Mouse (Mus musculus): ENCODE results near the gene 4921517D22Rik. TPM values are rescaled to one million over a fixed set of nuclear protein-coding genes. Genes with fewer than 3 reads are reported as not detected.
"Not testable (repeated sequence)": the region's sequence is repeated elsewhere in the genome, so short reads cannot be mapped to it uniquely, and the experiment has no call there.

The 4921517D22Rik gene
- total RNA-seq (2021), result not detected

GRCm38 (mm10) chr13:59694008-59694407 lies at the start of gene 4921517D22Rik:
Gene 4921517D22Rik, minus strand, starts transcription at chr13:59694108.
- DNase-seq (ENCODE audit: low spot score), result no peak
- intact Hi-C loops (cut with DNase I), result loop anchor here (5.0 kb wide), 1 partner anchor 33 kb away; no protein-coding TSS in a partner anchor

DNA sequence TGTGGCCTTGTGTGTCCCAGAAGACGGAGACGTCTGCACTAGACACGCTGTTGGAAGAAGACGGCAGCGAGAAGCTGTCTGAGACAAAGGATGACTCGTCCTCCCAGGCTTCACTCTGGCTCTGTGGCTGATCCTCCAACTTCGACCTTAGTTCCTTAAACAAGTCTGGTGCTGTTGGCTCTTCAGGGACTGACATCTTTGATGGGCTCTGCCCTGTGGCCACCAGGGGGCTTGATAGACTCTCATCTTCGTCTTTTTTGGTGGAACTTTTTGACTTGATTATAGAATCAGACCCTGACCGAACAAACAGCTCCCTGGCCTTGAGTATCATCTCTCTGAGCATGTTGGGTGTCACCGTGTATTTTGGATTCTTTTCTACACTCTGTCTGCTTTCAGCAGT lies 47.8 kb upstream of the 4921517D22Rik start:
- intact Hi-C loops (cut with DNase I), result no loop called here
- no peak for DNase-seq (ENCODE audit: low spot score)

GRCm38 (mm10) chr13:59741096-59741495 lies 47.2 kb upstream of the 4921517D22Rik start:
- intact Hi-C loops (cut with DNase I), result no loop called here
- DNase-seq (ENCODE audit: low spot score), result peak; percentile 22

DNA sequence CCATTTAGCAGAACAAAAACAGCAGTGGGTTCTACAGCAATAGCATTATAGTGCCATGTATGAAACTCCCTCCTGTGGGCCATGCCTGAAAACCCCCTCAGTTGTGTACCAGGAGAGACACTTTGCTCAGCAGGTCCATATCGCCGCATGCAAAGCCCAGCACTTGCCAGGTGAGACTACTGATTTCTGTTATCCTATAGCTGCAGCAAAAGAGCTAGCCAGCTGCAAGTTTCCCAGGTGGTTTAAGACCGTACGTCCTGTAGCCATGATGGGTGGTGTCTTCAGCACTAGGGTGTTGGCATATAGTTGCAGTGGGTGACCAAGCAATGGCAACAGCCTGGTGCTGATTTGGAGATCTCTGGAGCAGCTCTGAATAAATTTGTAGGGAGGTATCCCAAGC lies 45.5 kb upstream of the 4921517D22Rik start:
- no peak for DNase-seq (ENCODE audit: low spot score)
- intact Hi-C loops (cut with DNase I), result loop anchor here (10.0 kb wide), 1 partner anchor 1105 kb away; no protein-coding TSS in a partner anchor

DNA sequence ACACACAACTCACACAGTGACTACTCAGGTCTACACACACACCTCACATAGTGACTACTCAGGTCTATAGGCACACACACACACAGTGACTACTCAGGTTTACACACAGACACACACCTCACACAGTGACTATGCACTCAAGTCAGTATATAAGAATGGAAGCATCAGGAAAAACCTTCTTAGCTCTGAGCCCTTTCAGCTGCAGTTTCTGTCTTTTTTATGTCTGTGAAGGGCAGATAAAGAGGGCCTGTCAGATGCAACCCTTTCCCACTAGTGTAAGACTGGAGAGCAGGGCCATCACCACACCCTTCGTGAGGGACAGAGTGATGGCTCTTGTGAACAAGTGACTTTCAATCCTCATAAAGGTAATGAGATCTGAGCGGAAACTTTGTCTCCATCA lies 44.5 kb upstream of the 4921517D22Rik start:
- intact Hi-C loops (cut with DNase I), result loop anchor here (10.0 kb wide), 1 partner anchor 1104 kb away; no protein-coding TSS in a partner anchor
- DNase-seq (ENCODE audit: low spot score), result no peak

DNA sequence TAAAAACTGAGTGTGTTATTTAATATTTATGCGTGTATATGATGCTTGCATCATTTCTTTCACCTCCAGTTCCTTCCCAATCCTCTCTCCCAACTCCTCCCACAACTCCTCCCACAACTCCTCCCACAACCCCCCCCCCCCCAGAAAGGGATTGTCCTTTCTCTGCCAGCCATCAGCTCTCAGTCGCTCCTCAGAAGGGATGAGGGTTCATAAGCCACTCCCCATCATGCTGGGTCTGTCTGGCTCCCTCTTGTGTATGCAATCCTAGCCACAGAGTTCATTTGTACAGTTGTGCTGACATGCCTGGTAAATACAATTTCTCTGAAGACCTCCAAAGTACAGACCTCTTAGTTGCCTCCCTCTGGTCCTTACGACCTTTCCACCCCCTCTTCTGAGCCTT lies 41.3 kb upstream of the 4921517D22Rik start:
- intact Hi-C loops (cut with DNase I), result loop anchor here (10.0 kb wide), 1 partner anchor 1100 kb away; no protein-coding TSS in a partner anchor
- DNase-seq (ENCODE audit: low spot score), result no peak

DNA sequence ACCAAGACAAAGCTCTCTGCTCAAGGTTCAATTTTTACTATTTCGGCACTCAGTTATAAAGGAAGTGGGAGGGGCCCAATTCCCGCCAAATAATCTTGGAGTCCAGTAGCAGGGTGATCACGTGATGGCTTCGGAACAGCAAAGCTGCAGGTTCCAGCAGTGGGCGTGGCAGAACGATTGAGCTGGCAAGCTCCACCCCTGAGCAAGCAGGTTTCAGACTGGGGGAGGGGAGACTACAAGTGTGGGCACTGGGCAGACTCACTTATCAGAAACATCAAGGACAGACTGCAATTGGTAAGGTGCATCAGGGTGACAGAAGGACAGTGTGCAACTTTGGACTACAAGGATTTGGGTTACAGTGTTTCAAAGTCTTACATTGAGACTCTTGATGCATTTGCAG lies 40.4 kb upstream of the 4921517D22Rik start:
- not testable (repeated sequence) for DNase-seq (ENCODE audit: low spot score)
- intact Hi-C loops (cut with DNase I), result loop anchor here (10.0 kb wide), 1 partner anchor 1100 kb away; no protein-coding TSS in a partner anchor

DNA sequence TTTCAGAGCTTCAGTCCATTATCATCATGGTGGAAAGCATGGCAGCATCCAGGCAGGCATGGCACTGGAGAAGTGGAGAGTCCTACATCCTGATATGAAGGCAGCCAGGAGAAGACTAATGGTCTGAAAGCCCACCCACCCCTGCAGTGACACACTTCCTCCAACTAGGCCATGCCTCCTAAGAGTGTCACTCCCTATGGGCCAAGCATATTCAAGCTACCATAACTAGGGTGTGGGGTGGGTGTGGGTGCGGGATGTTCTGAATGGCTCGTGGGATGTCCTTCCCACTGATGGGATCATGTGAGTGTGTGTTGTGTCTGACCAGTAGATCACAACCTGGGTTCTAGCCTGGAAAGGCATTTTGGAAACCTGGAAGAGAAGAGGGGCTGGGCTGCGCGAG lies 40.0 kb upstream of the 4921517D22Rik start:
- intact Hi-C loops (cut with DNase I), result loop anchor here (10.0 kb wide), 1 partner anchor 1099 kb away; no protein-coding TSS in a partner anchor
- DNase-seq (ENCODE audit: low spot score), result no peak

DNA sequence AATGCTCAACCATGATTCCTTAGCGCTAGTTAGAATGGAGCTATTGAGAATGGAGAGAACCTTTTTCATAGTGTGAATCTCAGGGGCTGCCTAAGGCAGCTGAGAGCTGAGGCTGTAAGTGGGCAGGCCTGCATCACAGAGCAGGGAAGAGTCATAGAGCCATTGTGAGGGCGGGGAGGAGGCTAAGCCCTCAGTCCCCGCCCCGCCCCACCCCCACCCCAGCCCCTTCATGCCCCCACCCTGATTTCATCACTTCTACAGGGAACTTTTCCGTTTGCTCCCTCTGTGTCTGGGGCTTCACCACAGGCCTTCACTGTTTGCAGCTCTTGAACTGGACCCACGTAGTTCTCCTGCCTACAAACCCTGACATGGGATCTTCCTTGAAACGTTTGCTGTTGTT lies 37.7 kb upstream of the 4921517D22Rik start, which contains the start of gene Spata31d1d:
Gene Spata31d1d (minus strand): TSS at position 101 of the 400 bp plus-strand sequence.
- no peak for DNase-seq (ENCODE audit: low spot score)
- intact Hi-C loops (cut with DNase I), result loop anchor here (10.0 kb wide), 1 partner anchor 1097 kb away; no protein-coding TSS in a partner anchor

DNA sequence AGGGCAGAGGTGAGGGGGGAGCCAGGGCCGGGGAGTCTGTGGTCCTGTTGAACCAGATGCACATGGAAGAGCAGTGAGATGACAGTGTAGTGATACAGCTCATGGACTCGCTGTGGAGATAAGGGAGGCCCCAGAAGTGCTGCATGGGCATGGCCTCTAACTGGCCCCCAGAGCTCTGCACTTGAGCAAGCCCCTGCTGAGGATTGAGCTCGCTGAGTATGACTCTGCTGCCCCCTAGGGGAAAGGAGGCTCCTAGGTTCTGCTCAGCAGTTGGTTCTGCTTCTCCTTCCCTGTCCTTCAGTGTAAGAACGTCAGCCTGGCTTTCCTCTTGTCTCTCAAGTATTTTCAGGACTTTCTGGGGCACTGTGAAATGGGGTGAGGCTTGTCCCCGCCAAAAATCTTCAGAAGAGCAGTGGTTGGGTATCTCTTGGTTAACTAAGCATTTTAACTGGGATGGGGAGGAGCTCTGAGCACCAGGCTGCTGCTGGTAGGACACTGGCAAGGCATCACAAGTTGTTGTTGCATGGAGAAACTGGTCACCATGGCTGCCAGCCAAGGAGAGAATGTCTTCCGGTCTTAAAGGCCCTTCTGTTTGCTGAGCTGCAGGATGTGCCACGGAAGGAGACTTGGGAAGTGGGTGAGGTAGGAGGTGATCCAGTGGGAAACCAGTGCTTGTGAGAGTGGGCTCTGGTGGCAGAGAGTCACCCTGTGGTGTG lies 34.6 kb upstream of the 4921517D22Rik start:
- intact Hi-C loops (cut with DNase I), result loop anchor here (2.0 to 5.0 kb wide), 3 partner anchors 36 to 211 kb away; partner anchors contain the start of gene 4921517D22Rik
- peak; percentile 48 for DNase-seq (ENCODE audit: low spot score)

DNA sequence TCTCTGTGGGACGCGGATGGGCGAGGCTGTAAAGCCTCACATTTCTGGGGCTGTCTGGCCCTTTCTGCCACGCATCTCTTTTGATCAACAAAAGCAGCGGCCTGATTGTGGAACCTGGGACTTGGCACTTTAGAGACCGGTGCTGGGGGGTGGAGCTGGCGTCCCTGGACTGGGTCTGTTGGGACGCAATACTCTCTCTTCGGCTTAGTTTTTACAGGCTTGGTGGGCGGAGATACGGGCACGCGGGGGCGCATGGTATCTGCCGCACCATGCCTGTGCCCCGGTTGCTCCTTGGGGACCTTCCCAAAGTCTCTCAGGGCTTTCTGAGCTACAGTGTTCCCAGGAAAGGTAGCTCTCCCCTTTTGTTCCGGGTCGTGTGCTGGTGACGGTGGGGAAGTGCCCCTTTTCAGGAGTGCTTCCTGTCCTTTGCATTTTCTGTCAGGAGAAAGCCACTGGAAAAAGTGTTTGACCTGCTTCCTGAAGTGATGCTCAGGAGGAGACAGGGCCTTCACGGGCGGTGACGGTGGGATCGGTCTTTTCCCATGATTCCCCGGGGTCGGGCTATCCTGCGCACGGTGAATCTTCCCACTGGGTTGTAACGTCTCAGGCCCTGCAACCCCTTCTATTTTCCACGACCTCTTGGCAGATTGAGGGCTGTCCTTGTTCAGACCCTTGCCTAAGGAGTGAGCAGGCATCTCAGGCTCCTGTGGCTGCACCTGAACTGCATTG lies 32.4 kb upstream of the 4921517D22Rik start:
- no peak for DNase-seq (ENCODE audit: low spot score)
- intact Hi-C loops (cut with DNase I), result loop anchor here (5.0 kb wide), 2 partner anchors 34 to 209 kb away; partner anchors contain the start of gene 4921517D22Rik

DNA sequence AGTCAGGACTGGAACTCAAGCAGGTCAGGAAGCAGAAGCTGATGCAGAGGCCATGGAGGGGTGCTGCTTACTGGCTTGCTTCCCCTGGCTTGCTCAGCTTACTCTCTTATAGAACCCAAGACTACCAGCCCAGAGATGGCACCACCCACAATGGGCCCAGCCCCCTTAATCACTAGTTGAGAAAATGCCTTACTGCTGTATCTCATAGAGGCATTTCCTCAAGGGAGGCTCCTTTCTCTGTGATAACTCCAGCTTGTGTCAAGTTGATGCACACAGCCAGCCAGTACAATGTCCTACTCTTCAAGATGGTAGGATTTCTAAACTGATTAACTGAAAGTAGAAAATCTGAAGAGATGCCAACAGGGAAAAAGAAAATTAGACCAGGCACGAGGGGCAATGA lies 28.2 kb upstream of the 4921517D22Rik start:
- DNase-seq (ENCODE audit: low spot score); intact Hi-C loops (cut with DNase I): not testable (repeated sequence)

- intact Hi-C loops (cut with DNase I), result no loop called here
- DNase-seq (ENCODE audit: low spot score), result no peak
Measured at GRCm38 (mm10) chr13:59719475-59719874, 25.6 kb upstream of the 4921517D22Rik start.

DNA sequence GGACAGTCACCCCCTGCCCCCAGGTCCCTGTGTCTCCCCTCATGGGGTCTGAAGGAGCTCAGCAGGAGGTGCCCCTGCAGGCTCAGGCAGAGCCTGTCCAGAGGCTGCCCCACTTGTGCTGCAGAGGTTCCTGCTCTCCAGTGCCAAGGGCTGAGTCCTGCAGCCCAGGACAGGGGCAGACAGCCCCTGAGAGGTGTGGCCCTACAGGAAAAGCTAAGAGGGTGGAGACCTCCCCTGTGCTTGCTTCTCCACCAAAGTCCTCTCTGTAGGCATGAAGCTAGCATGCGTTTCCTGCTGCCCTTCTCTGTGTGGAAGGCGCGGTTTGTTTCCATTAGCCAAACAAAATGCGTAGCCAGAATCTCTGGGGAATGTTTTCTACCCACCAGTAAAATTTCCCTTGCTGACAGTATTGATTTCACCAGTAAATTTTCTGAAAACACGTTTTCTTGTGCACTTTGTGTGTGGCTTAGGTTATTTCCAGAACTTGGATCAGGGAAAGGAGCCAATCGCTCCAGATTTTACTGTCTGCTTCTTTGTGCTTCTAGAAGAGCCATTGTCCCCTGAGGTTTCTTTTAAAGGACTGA lies 25.0 kb upstream of the 4921517D22Rik start:
- peak; percentile 27 for DNase-seq (ENCODE audit: low spot score)
- intact Hi-C loops (cut with DNase I), result not testable (repeated sequence)

DNA sequence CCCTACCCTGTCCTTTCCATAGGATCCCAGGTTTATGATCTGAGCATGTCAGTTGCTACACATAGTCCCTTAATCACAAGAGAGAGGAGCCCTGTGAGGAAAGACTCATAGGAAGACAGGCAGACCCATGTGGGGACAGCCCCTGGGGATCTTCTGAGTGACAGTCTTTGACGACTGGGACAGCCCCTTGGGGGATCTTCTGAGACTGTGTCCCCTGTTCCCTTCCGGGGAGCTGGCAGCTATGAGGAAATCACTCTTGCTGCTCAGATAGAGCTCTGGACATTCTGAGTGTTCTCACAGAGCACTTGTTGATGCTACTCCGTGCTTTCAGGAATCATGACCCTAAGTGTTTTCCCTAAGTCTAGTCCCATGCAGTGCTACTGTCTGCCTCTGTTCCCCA lies 19.8 kb upstream of the 4921517D22Rik start:
- intact Hi-C loops (cut with DNase I), result no loop called here
- no peak for DNase-seq (ENCODE audit: low spot score)

DNA sequence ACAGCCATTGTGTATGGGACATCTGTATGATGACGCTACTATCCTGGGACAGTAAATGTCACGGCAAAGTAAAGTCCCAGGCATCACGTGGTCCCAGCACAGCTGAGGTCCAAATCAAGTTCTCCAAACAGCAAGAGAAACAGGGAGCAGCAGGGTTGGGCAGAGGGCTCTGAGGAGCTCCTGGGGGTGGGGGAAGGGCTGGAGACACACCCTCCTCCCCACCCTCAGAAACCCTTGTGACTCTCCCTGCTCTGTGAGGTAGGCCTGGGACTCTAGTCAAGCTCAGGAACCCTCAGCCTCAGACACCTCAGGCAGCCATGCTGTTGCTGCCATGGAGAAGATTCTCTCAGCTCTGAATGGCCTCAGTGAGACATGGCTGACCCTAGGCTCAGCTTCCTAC lies 18.1 kb upstream of the 4921517D22Rik start, which contains the start of gene Spata31d1b:
Gene Spata31d1b (plus strand): TSS at position 301 of the 400 bp plus-strand sequence.
- DNase-seq (ENCODE audit: low spot score); intact Hi-C loops (cut with DNase I): not testable (repeated sequence)

DNA sequence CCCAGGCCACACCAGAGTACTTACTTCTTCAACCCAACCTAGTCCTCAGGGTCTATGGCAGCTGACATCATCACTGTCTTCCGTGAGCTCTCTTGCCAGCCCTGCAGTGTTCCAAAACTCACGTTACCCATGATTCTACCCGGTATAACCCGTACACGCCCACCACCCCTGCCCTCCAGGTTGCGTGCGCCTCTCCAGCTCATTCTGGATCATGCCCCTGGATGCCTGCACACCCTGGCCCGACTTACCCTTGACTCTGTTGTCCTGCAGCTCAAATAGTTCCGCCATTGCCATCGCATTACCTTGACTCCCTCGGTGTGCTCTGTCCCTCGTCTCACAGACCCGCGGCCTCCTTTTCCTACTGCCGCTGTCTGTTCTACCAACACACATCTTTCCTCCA lies 16.3 kb upstream of the 4921517D22Rik start, which contains the start of gene Spata31d1a:
Gene Spata31d1a (minus strand): TSS at position 101 of the 400 bp plus-strand sequence.
- intact Hi-C loops (cut with DNase I), result no loop called here
- no peak for DNase-seq (ENCODE audit: low spot score)

DNA sequence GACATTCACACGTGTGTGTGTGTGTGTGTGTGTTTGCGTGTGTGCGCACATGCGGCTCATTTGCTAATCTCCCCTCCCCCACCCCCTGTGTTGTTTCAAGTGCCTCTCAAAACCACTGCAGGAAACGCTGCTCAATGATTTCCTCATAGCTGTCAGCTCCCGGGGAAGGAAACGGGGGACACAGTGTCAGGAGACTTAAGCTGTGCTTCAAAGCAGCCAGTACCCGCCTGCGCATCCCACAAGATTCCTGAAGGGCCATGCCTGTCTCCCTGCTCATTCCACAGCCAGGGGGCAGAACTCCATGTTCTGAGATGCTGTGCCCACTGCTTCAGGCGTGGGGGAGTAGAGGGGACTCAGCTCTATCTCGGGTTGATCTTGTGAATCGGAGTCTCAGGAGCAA lies 10.7 kb upstream of the 4921517D22Rik start:
- intact Hi-C loops (cut with DNase I), result no loop called here
- DNase-seq (ENCODE audit: low spot score), result no peak

GRCm38 (mm10) chr13:59703514-59703913 lies 9.6 kb upstream of the 4921517D22Rik start:
- DNase-seq (ENCODE audit: low spot score), result no peak

GRCm38 (mm10) chr13:59700137-59700536 lies 6.2 kb upstream of the 4921517D22Rik start:
- not testable (repeated sequence) for DNase-seq (ENCODE audit: low spot score)
- intact Hi-C loops (cut with DNase I), result loop anchor here (2.0 kb wide), 1 partner anchor 17 kb away; no protein-coding TSS in a partner anchor

More at GRCm38 (mm10) chr13:59703514-59703913, 9.6 kb upstream of the 4921517D22Rik start:
- intact Hi-C loops (cut with DNase I), result no loop called here
